Mouse (Mus musculus) midbrain, embryonic 16.5 days (tissue): ENCODE data around the gene Prcd. TPM values are rescaled to one million over a fixed set of nuclear protein-coding genes. Genes with fewer than 3 reads are reported as not detected.
"Not testable (repeated sequence)": the region's sequence is repeated elsewhere in the genome, so short reads cannot be mapped to it uniquely, and the experiment has no call there.

Experiments used
- ATAC-seq: fragments of 200-750 bp; cut with Nextera tagmentation; 2 replicates; pipeline ENCODE4 v1.8.0; 2017; ENCODE audit warnings: moderate TSS enrichment
- H3K27ac ChIP-seq: fragments of 300-500 bp; sonication (generic); 2 replicates; pipeline ENCODE4 v1.5.1; 2014; ENCODE audit warnings: mild to moderate bottlenecking, low read length, mixed read lengths
- H3K27me3 ChIP-seq: fragments of 300-500 bp; sonication (generic); 2 replicates; pipeline ENCODE4 v1.6.1; 2014; ENCODE audit warnings: low read depth, low read length, mixed read lengths; ENCODE audit not compliant: control insufficient read depth, insufficient read depth
- H3K36me3 ChIP-seq: fragments of 300-500 bp; sonication (generic); 2 replicates; pipeline ENCODE4 v1.6.1; 2014; ENCODE audit warnings: mild to moderate bottlenecking, low read length, moderate library complexity, mixed read lengths; ENCODE audit not compliant: control insufficient read depth, insufficient read depth
- H3K4me1 ChIP-seq: fragments of 300-500 bp; sonication (generic); 2 replicates; pipeline ENCODE4 v1.6.1; 2014; ENCODE audit warnings: mild to moderate bottlenecking, low read length, mixed read lengths; ENCODE audit not compliant: control insufficient read depth, insufficient read depth
- H3K4me2 ChIP-seq: fragments of 300-500 bp; sonication (generic); 2 replicates; pipeline ENCODE4 v1.6.1; 2014; ENCODE audit warnings: mild to moderate bottlenecking, low read length, mixed read lengths
- H3K4me3 ChIP-seq: fragments of 300-500 bp; sonication (generic); 2 replicates; pipeline ENCODE4 v1.5.1; 2014; ENCODE audit warnings: low read depth, mild to moderate bottlenecking, low read length, moderate library complexity, mixed read lengths
- H3K9ac ChIP-seq: fragments of 300-500 bp; sonication (generic); 2 replicates; pipeline ENCODE4 v1.6.1; 2014; ENCODE audit warnings: low read depth, low read length, mixed read lengths
- H3K9me3 ChIP-seq: fragments of 300-500 bp; sonication (generic); replicated peaks from 2 replicates; pipeline ENCODE4 v1.6.1; 2014; ENCODE audit warnings: mild to moderate bottlenecking, low read length, mixed read lengths; ENCODE audit not compliant: control insufficient read depth, poor library complexity, severe bottlenecking
- WGBS: fragments of 180-500 bp; shearing (Covaris S2); extraction: QIAGEN DNeasy Blood & Tissue Kit; methylation state at CpG from one replicate; pipeline ENCODE4 v1.1.7; 2014; 5-methylcytosine and 5-hydroxymethylcytosine counted together
- polyA plus RNA-seq: library from polyadenylated mRNA; unstranded; fragments of >200 nt; fragmentation: Nextera tagmentation; extraction: Ambion mirVana; gene quantifications from 2 replicates; pipeline ENCODE4 v1.2.1, GENCODE M21; 2015

The Prcd gene
- polyA plus RNA-seq, 1 experiment from 2014 or later, result 4.4 TPM

GRCm38 (mm10) chr11:116669787-116670365, 16.5 kb downstream of the Prcd start:
- Histone ChIP-seq H3K4me3 (no peak overlapping the region), H3K4me1 (peaks cover 34% of the 10 kb centered on the region), H3K9me3 (no peaks in the 10 kb centered on the region), H3K4me2 (peak overlapping the region; percentile 16; the same call in 1 of the 2 replicates), H3K27me3 (no peaks in the 10 kb centered on the region), H3K9ac (no peak overlapping the region), H3K27ac (0 out of 2 replicates have a peak overlapping the region, but pooled peaks have one; percentile 51), H3K36me3 (peaks cover 12% of the 10 kb centered on the region)
- 51% methylated on average over 13 of the region's 13 CpGs for WGBS
- no peak for ATAC-seq

GRCm38 (mm10) chr11:116670386-116670785, 17.1 kb downstream of the Prcd start:
- no peak for ATAC-seq
- H3K9ac ChIP-seq, result peak overlapping the region; percentile 49
- H3K4me1 ChIP-seq, result peaks cover 34% of the 10 kb centered on the region
- H3K27ac ChIP-seq, result peak overlapping the region; percentile 51
- H3K4me3 ChIP-seq, result peak overlapping the region; percentile 67
- no peaks in the 10 kb centered on the region for H3K27me3 ChIP-seq
- peak overlapping the region; percentile 47 for H3K4me2 ChIP-seq
- H3K36me3 ChIP-seq, result peaks cover 14% of the 10 kb centered on the region
- WGBS, result 75% methylated on average over 7 of the region's 7 CpGs
- H3K9me3 ChIP-seq, result no peaks in the 10 kb centered on the region

DNA sequence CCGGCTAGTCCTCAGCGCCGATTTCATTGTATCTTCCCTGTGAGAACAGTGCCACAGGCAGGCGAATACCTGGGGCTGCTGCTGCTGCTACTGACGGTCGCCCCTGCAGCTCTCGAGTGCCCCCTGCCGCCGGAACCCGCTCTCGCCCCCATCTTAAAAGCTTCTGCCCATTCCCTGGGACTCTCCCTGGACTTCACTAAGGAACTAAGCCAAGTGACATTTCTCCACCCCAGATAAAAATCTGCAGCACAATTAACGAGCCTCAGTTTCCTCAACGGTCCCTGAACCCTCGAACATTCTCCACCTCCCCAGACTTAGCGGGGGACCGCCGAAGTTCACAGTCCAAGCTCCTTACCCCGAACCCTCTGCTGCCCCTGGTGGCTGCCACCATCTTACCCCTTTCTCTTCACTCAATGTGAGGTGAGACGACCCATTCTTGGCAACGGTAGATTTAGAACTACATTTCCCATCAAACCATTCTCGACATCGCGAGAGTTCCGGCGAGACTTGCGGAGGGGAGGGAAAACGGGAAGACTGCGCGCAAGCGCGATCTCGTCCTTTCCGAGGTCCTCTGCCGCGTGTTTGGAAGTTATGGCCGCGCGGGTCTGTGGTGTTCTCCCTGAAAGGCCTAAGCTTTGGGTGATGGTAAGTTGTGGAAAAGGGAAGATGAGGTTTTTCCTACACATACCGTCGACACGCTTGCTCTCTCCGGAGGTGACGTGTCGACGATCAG, 17.9 kb downstream of the Prcd start:
- 1% methylated on average over 45 of the region's 45 CpGs for WGBS
- H3K4me3 ChIP-seq, result peak overlapping the region; percentile 67

DNA sequence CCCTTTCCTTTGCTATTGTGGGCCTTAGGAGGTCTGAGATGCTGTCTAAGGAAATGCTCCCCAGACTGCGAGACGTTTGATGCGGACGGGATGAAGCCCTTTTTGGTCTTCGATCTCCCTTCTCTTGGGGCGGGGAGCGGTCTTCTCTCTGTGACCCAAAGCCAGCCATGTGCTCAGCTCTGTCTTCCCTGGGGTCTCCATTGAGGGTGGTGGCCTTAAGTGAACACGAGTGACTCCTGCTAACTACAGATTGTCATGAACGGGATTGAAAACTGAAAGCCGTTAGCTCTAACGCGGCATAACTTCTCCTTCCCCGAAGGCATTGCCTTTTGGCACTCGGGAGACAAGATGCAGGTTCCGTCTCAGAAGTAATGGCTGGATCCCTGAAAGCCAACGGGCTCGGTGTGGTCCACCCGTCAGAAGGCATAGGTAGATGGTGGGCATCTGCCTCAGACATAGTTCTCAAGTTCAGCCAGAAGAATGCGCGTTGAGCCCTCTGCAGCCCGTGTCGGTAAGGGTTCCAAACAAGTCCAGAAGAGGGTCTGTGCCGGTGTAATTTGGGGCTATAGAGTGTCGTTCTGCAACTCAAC, 18.6 kb downstream of the Prcd start:
- peak overlapping the region; percentile 70 for H3K9ac ChIP-seq
- H3K9me3 ChIP-seq, result no peaks in the 10 kb centered on the region
- H3K4me2 ChIP-seq, result peak overlapping the region; percentile 76
- peaks cover 22% of the 10 kb centered on the region for H3K36me3 ChIP-seq
- H3K27me3 ChIP-seq, result no peaks in the 10 kb centered on the region
- H3K4me1 ChIP-seq, result peaks cover 34% of the 10 kb centered on the region
- under 1% methylated on average over 24 of the region's 24 CpGs for WGBS
- H3K4me3 ChIP-seq, result peak overlapping the region; percentile 67
- peak overlapping the region; percentile 50 for H3K27ac ChIP-seq
- peak; percentile 16; the same call in 1 of the 2 replicates for ATAC-seq

More for the DNA sequence above, 17.9 kb downstream of the Prcd start:
- H3K27me3 ChIP-seq, result no peaks in the 10 kb centered on the region
- H3K4me2 ChIP-seq, result peak overlapping the region; percentile 76
- peak overlapping the region; percentile 70 for H3K9ac ChIP-seq
- peak overlapping the region; percentile 51 for H3K27ac ChIP-seq
- H3K4me1 ChIP-seq, result peaks cover 34% of the 10 kb centered on the region
- H3K36me3 ChIP-seq, result peaks cover 18% of the 10 kb centered on the region
- peak; percentile 90 for ATAC-seq
- H3K9me3 ChIP-seq, result no peaks in the 10 kb centered on the region

DNA sequence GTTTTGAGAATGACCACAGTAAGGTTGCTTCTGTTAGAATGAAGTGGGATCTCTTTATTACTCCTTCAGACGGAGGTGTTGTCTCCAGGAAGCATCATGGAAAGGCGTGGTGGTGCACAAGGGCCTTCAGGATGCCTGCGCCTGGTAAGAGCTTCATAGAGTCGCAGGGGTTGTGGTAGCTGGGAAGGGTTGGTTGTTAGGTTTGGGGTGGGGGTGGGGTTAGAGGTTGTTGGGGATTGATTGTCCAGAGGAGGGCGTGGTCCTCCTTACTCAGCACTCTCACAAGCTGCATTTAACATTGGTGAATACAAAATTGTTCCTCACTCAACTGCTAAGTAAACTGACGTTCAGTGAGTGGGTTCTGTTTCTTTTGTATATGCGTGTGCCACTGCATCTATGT, 19.3 kb downstream of the Prcd start:
- H3K4me3 ChIP-seq, result peak overlapping the region; percentile 67
- no peak overlapping the region for H3K27ac ChIP-seq
- H3K36me3 ChIP-seq, result peaks cover 24% of the 10 kb centered on the region
- 27% methylated on average over 7 of the region's 7 CpGs for WGBS
- ATAC-seq, result no peak
- H3K9ac ChIP-seq, result peak overlapping the region; percentile 70
- no peaks in the 10 kb centered on the region for H3K9me3 ChIP-seq
- H3K4me1 ChIP-seq, result peaks cover 34% of the 10 kb centered on the region
- H3K4me2 ChIP-seq, result peak overlapping the region; percentile 76
- no peaks in the 10 kb centered on the region for H3K27me3 ChIP-seq

DNA sequence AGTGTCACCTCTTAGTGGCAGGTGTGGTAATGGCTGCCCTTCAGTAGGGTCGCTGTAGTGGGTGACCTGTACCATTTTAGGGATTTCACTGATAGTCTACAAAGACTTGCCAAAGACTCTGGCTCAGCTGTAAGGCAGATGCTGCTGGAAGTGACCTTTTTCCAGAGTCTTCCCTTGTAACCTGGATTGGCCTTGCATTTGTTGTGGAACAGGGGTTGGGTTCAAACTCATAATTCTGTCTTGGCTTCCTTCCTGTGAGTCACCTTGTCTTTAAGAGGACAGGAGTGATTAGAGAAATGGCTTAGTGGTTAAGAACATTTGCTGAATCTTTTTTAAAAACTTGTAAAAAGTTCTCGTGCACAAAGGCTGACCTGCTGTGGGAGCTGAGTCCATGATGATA, 20.1 kb downstream of the Prcd start:
- no peak overlapping the region for H3K9ac ChIP-seq
- no peaks in the 10 kb centered on the region for H3K27me3 ChIP-seq
- WGBS, result 89% methylated on average over 2 of the region's 2 CpGs
- ATAC-seq, result no peak
- H3K4me2 ChIP-seq, result no peak overlapping the region; the same call in 1 of the 2 replicates
- no peak overlapping the region for H3K4me3 ChIP-seq
- H3K4me1 ChIP-seq, result peaks cover 34% of the 10 kb centered on the region
- H3K9me3 ChIP-seq, result no peaks in the 10 kb centered on the region
- H3K36me3 ChIP-seq, result peaks cover 24% of the 10 kb centered on the region
- H3K27ac ChIP-seq, result no peak overlapping the region

DNA sequence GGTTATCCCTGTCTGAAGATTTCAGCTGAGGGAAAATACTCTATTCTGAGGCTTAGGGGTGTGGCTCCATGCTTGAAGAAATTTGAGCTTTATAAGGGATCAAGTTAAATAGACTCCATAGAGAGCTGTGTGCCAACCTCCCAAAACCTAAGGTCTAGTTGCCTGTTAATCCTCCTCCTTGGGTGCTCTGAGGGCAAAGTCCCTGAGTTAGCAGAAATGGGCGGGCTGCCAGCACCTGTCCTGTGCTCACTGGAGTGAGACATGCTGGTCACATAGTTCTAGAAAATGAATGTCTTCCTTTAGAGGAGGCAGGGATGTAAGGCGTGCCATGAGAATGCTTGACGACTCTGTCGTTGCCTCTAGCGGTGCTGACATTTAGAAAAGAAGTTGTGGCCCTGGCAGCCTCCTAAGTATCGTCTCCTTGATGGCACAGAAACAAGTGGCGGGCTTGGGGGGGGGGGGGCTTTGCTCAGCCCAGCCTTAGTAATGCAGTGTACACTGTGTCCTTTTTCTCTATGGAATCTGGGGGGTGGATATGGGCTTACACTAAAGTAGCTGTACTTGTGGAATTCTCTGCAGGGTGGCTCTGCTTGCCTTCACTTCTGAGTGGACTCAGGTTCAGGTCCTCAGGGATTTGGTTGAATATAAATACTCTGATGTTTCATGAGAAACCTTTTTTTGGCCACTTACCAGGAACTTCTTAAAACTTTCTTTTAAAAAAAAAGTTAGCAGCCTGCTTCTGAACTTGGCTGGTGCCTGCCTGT, 21.5 kb downstream of the Prcd start:
- Histone ChIP-seq H3K4me1 (peaks cover 21% of the 10 kb centered on the region), H3K27ac (no peak overlapping the region), H3K4me2 (no peak overlapping the region), H3K27me3 (no peaks in the 10 kb centered on the region), H3K9me3 (no peaks in the 10 kb centered on the region), H3K36me3 (peaks cover 29% of the 10 kb centered on the region), H3K4me3 (no peak overlapping the region), H3K9ac (no peak overlapping the region)
- ATAC-seq, result no peak
- 76% methylated on average over 7 of the region's 7 CpGs for WGBS

GRCm38 (mm10) chr11:116675429-116675828, 22.1 kb downstream of the Prcd start:
- not testable (repeated sequence) for H3K27ac ChIP-seq, H3K9me3 ChIP-seq, H3K4me2 ChIP-seq, H3K4me3 ChIP-seq, H3K9ac ChIP-seq, ATAC-seq, H3K27me3 ChIP-seq
- peaks cover 29% of the 10 kb centered on the region for H3K36me3 ChIP-seq
- peaks cover 19% of the 10 kb centered on the region for H3K4me1 ChIP-seq
- 79% methylated on average over 6 of the region's 6 CpGs for WGBS
